Mouse (Mus musculus): ENCODE measurements at regions not wholly inside any gene's neighbourhood (a gene's known extent, or its start where the extent isn't known, plus 50 kb on each side); places are given as distances from the start of the nearest gene placed in this dataset.
A peak's percentile ranks its signal among the peaks of the same experiment; 100 is the strongest.
"Not testable (repeated sequence)": the region's sequence is repeated elsewhere in the genome, so short reads cannot be mapped to it uniquely, and the experiment has no call there.

- DNase-seq (ENCODE audit: low spot score in 2 of 2) = peak in 1 of 2 experiments; percentile 1
These were observed 62.9 kb upstream of the Bet1 start for GRCm38 (mm10) chr6:4149663-4150062.

GRCm38 (mm10) chr6:4158293-4158692, 71.5 kb upstream of the Bet1 start:
- DNase-seq (ENCODE audit: low spot score in 2 of 2) = no peak

GRCm38 (mm10) chr6:4163733-4164132, 77.0 kb upstream of the Bet1 start:
- no peak for DNase-seq (ENCODE audit: low spot score in 2 of 2)

GRCm38 (mm10) chr6:4167112-4167511, 80.3 kb upstream of the Bet1 start:
- DNase-seq (ENCODE audit: low spot score in 2 of 2) = no peak

GRCm38 (mm10) chr6:4167757-4168156, 81.0 kb upstream of the Bet1 start:
- no peak for DNase-seq (ENCODE audit: low spot score in 2 of 2)

DNA sequence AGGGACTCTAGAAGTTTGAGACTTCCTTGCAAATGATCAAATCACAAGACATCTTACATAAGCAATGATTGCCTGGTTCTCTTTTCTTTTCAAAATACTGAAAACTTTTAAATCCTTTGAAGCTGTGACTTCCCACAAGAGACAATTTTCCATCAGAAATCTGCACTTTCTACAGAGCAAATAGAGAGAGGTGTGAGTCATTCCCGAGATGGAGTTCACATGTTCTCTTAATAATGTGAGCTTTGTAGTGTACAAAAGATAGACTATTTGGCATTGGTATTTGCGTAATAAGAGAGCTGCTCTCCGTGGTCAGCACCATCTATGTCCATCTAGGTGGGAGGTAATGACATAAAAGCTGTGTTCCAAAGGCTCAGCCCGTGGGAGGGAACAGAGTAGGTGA, 84.8 kb upstream of the Bet1 start:
- DNase-seq (ENCODE audit: low spot score in 2 of 2) = no peak

GRCm38 (mm10) chr6:4187683-4188082, 100.9 kb upstream of the Bet1 start:
- DNase-seq (ENCODE audit: low spot score in 2 of 2) = no peak

- peak in 1 of 2 experiments; percentile 18 for DNase-seq (ENCODE audit: low spot score in 2 of 2)
These were observed 104.2 kb upstream of the Bet1 start for GRCm38 (mm10) chr6:4190976-4191375.

- DNase-seq (ENCODE audit: low spot score in 2 of 2) = no peak
These were observed 106.5 kb upstream of the Bet1 start for GRCm38 (mm10) chr6:4193286-4193685.

- no peak for DNase-seq (ENCODE audit: low spot score in 2 of 2)
These were observed 114.4 kb upstream of the Bet1 start for GRCm38 (mm10) chr6:4201176-4201575.

- DNase-seq (ENCODE audit: low spot score in 2 of 2) = no peak
These were observed 118.9 kb upstream of the Bet1 start for GRCm38 (mm10) chr6:4205681-4206080.

GRCm38 (mm10) chr6:4245265-4246112, 158.7 kb upstream of the Bet1 start:
- DNase-seq (ENCODE audit: low spot score in 2 of 2) = no peak

- DNase-seq (ENCODE audit: low spot score in 2 of 2) = no peak
These were observed 159.3 kb upstream of the Bet1 start for GRCm38 (mm10) chr6:4246113-4246419.

- DNase-seq (ENCODE audit: low spot score in 2 of 2) = no peak
These were observed 189.8 kb upstream of the Bet1 start for GRCm38 (mm10) chr6:4276607-4277006.

- DNase-seq (ENCODE audit: low spot score in 2 of 2) = no peak
These were observed 190.6 kb upstream of the Bet1 start for GRCm38 (mm10) chr6:4277245-4277890.

- DNase-seq (ENCODE audit: low spot score in 2 of 2) = no peak
These were observed 204.6 kb upstream of the Bet1 start for GRCm38 (mm10) chr6:4291380-4291779.

GRCm38 (mm10) chr6:4303410-4303809, 201.2 kb upstream of the Col1a2 start:
- not testable (repeated sequence) for DNase-seq (ENCODE audit: low spot score in 2 of 2)

- DNase-seq (ENCODE audit: low spot score in 2 of 2) = peak in 1 of 2 experiments; percentile 5
These were observed 154.7 kb upstream of the Col1a2 start for GRCm38 (mm10) chr6:4349953-4350352.

DNA sequence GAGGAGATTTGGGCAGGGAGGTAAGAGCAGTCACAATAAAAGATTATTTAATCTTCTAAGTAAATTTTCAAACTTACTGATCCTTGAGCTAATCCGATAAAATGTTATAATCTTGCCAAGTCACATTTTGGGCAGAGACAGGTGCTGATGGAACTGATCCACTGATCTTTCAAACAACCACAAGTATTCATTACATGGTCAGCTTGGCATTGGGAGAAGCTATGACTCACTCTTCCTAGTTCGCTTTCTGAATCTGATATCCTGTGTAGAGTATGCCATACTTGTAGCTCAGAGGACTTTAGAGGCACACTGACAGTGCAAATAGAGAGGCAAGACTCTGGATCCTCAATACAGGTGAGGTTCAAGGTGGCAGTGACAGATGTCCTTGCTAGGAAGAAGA, 142.4 kb upstream of the Col1a2 start:
- DNase-seq (ENCODE audit: low spot score in 2 of 2) = no peak

- no peak for DNase-seq (ENCODE audit: low spot score in 2 of 2)
These were observed 129.1 kb upstream of the Col1a2 start for GRCm38 (mm10) chr6:4375465-4376037.

- no peak for DNase-seq (ENCODE audit: low spot score in 2 of 2)
These were observed 107.8 kb upstream of the Col1a2 start for GRCm38 (mm10) chr6:4396808-4397207.

GRCm38 (mm10) chr6:4397695-4398598, 106.7 kb upstream of the Col1a2 start:
- DNase-seq (ENCODE audit: low spot score in 2 of 2) = no peak

Data from urinary bladder, postnatal 36 days (tissue).